Mouse (Mus musculus): ENCODE measurements at regions not wholly inside any gene's neighbourhood (a gene's known extent, or its start where the extent isn't known, plus 50 kb on each side); places are given as distances from the start of the nearest gene placed in this dataset.
"Not testable (repeated sequence)": the region's sequence is repeated elsewhere in the genome, so short reads cannot be mapped to it uniquely, and the experiment has no call there.

GRCm38 (mm10) chr15:3171774-3172173 lies 96.6 kb upstream of the Selenop start:
- intact Hi-C loops (cut with DNase I): no loop called here

- intact Hi-C loops (cut with DNase I): no loop called here
Measured at GRCm38 (mm10) chr15:3174072-3174471, 94.3 kb upstream of the Selenop start.

GRCm38 (mm10) chr15:3174848-3175247 lies 93.5 kb upstream of the Selenop start:
- intact Hi-C loops (cut with DNase I): no loop called here

- intact Hi-C loops (cut with DNase I): loop anchor here (5.0 kb wide), 2 partner anchors 75 to 705 kb away; no protein-coding TSS in a partner anchor
Measured at GRCm38 (mm10) chr15:3201912-3202653, 66.3 kb upstream of the Selenop start.

- intact Hi-C loops (cut with DNase I): no loop called here
Measured at GRCm38 (mm10) chr15:3205522-3205921, 62.8 kb upstream of the Selenop start.

GRCm38 (mm10) chr15:3206076-3206475 lies 62.3 kb upstream of the Selenop start:
- intact Hi-C loops (cut with DNase I): not testable (repeated sequence)

- intact Hi-C loops (cut with DNase I): loop anchor here (5.0 to 10.0 kb wide), 2 partner anchors 134 to 371 kb away; partner anchors contain the start of gene Ghr
Measured at GRCm38 (mm10) chr15:3213721-3214120, 54.6 kb upstream of the Selenop start.

- intact Hi-C loops (cut with DNase I): loop anchor here (10.0 kb wide), 1 partner anchor 370 kb away; the partner anchor contains the start of gene Ghr
Measured at GRCm38 (mm10) chr15:3215201-3215600, 53.1 kb upstream of the Selenop start.

All from adrenal gland (tissue).